Mouse (Mus musculus): ENCODE results near the gene Ndufv1.
"Not testable (repeated sequence)": the region's sequence is repeated elsewhere in the genome, so short reads cannot be mapped to it uniquely, and the experiment has no call there.

Gene Ndufv1

GRCm38 (mm10) chr19:3988066-3988465 lies 24.5 kb downstream of the Ndufv1 start:
- in situ Hi-C loops (cut with MboI; ENCODE audit: unreplicated experiment in 2 of 2) = no loop called here

GRCm38 (mm10) chr19:3986334-3986733 lies 26.3 kb downstream of the Ndufv1 start, which contains the start of gene Acy3:
TSS of gene Acy3 (plus strand) at chr19:3986570.
- in situ Hi-C loops (cut with MboI; ENCODE audit: unreplicated experiment in 2 of 2) = no loop called here

GRCm38 (mm10) chr19:3985261-3985681 lies 27.3 kb downstream of the Ndufv1 start:
- in situ Hi-C loops (cut with MboI; ENCODE audit: unreplicated experiment in 2 of 2) = no loop called here

DNA sequence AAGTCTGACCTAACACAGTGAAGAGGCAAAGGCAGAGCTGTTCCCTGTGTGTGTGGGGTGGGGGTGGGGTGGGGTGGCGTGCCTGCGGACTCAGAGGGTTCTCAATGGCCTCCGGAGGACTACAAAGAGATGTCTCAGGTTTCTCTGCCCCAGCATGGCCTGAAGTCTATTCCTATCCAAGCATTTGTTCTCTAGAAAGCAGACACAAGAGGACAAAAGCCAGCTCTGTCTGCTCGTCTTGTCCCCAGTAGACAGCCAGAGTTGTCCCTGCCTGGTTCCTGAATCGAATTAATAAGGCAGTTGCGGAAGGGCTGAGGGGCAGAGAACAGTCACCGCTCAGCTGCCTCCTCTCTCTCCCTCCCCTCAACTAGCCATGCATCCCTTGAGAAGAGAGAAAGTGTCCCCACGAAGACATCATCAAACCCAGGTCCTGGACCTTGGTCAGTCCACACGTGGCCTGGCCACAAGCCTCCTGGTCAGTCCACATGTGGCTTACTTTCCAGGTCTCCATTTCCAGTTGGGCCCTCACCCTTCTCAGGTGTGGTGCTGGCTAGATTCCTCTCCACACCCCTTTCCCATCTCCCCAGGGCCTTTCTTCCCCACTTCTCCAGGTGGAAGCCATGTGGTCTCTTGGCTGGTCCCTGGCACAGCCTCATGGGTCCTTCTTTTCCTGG lies 28.9 kb downstream of the Ndufv1 start:
- in situ Hi-C loops (cut with MboI; ENCODE audit: unreplicated experiment in 2 of 2) = loop anchor here (5.0 kb wide), 2 partner anchors 96 to 191 kb away; no protein-coding TSS in a partner anchor

- in situ Hi-C loops (cut with MboI; ENCODE audit: unreplicated experiment in 2 of 2) = loop anchor here (5.0 kb wide), 2 partner anchors 94 to 189 kb away; no protein-coding TSS in a partner anchor
Measured at GRCm38 (mm10) chr19:3980917-3981316, 31.7 kb downstream of the Ndufv1 start.

- in situ Hi-C loops (cut with MboI; ENCODE audit: unreplicated experiment in 2 of 2) = loop anchor here (5.0 kb wide), 2 partner anchors 93 to 188 kb away; no protein-coding TSS in a partner anchor
Measured at GRCm38 (mm10) chr19:3980309-3980708, 32.3 kb downstream of the Ndufv1 start.

DNA sequence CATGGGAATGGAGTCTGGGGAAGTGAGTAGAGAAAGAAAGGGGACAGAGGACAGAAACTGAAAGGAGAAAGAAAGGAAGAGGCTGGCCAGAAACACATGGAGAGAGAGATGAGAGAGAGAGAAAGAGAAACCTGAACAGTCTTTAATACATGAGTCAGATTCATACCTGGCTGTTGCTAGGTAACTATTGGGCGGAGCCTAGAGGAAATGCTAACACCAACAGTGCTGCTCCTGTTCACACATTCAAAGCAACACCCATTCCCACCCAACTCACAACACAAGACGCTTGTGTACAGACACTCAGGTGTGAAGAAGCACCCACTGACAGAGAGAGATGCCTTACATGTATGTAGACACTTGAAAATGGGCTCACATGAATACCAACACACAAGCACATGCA lies 36.7 kb downstream of the Ndufv1 start:
- in situ Hi-C loops (cut with MboI; ENCODE audit: unreplicated experiment in 2 of 2) = no loop called here

GRCm38 (mm10) chr19:3974608-3975007 lies 38.0 kb downstream of the Ndufv1 start:
- in situ Hi-C loops (cut with MboI; ENCODE audit: unreplicated experiment in 2 of 2) = not testable (repeated sequence)

DNA sequence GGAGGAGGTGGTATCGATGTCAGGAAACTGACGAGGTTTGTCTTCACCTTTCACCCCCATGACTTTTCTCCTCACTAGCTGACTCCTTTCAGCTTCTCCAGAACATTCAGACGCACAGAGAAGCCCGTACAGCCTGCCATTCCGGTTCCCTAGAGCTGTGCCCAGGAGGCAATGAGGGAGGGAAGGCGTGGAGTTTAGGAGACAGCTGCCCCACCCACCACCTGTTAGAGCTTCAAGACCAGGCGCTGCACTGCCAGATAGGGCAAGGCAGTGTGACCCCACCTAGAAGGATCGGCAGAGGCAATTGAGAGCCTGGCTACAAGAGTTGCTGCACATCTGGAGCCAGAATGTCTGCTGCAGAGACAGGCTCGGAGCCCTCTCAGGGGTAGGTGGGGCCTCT lies 40.4 kb downstream of the Ndufv1 start, which contains the start of gene Aldh3b2:
TSS of gene Aldh3b2 (plus strand) at position 100 of the 400 bp plus-strand sequence.
- in situ Hi-C loops (cut with MboI; ENCODE audit: unreplicated experiment in 2 of 2) = no loop called here

GRCm38 (mm10) chr19:3967258-3967657 lies 45.3 kb downstream of the Ndufv1 start:
- in situ Hi-C loops (cut with MboI; ENCODE audit: unreplicated experiment in 2 of 2) = no loop called here

DNA sequence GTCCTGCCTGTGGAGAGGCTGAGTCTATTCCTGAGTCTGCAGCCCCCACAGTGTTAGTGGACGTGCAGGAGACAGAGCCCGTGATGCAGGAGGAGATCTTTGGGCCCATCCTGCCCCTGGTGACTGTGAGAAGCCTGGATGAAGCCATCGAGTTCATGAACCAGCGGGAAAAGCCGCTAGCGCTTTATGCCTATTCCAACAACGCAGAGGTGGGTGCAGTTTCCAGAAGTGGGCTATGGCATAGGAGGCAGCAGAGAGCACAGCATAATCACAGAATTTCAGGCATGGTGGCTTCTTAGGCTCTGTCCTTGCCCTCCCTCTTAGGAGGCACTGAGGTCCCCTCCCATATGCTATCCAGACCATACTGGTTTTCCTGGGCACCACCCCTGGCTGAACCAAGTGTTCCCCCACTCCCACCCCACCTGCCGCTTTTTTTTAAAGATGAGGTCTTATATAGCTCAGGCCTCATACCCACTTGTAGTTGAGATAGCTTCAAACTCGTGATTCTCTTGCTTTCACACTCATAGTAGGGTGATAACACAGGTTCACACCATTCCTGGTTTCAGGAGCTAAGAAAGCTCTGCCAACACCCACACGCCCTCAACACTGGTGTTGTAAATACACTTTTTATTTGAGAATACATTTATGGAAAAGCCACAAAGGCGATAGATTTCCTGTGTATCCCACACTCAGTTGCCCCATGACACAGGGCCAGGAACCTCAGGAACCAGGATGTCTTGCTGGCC lies 46.1 kb downstream of the Ndufv1 start:
- in situ Hi-C loops (cut with MboI; ENCODE audit: unreplicated experiment in 2 of 2) = no loop called here

- in situ Hi-C loops (cut with MboI; ENCODE audit: unreplicated experiment in 2 of 2) = no loop called here
Measured at GRCm38 (mm10) chr19:3964030-3964429, 48.6 kb downstream of the Ndufv1 start.

GRCm38 (mm10) chr19:3962469-3962868 lies 50.1 kb downstream of the Ndufv1 start:
- in situ Hi-C loops (cut with MboI; ENCODE audit: unreplicated experiment in 2 of 2) = no loop called here

DNA sequence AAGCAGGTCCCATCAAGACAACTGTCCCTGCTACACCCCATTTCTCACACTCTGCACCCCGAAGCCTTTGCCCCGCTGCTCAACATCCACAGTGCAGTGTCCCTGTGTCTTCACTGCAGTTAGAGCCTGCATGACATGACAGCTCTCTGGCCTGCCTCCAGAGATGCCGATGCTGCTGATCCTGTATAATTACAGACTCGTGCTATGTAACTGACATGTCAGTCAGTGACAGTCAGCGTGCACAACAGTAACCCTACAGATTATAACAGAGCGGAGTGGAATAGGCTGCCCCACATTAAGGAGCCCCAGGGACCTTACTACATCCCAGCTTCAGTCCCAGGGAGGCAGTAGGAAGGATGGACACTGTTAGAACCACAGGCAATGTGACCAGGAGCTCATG lies 50.8 kb downstream of the Ndufv1 start:
- in situ Hi-C loops (cut with MboI; ENCODE audit: unreplicated experiment in 2 of 2) = not testable (repeated sequence)

DNA sequence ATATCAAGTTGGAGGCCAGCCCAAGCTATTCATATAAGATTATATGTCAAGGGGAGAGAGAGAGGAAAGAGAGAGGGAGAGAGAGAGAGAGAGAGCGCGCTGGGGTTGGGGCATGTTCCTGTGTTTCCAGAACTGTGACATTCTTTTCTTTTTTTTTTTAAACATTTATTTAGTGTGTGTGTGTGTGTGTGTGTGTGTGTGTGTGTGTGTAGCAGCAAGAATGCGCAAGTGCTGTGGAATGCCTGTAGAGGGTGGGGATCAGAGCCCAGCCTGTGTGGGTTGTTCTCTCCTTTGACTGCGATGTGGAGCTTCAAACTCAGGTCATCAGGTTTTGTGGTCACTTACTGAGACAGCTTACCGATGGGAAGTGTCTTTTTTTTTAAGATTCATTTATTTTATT lies 52.4 kb downstream of the Ndufv1 start:
- in situ Hi-C loops (cut with MboI; ENCODE audit: unreplicated experiment in 2 of 2) = no loop called here

- in situ Hi-C loops (cut with MboI; ENCODE audit: unreplicated experiment in 2 of 2) = no loop called here
Measured at GRCm38 (mm10) chr19:3959030-3959429, 53.6 kb downstream of the Ndufv1 start.

GRCm38 (mm10) chr19:3958470-3958869 lies 54.1 kb downstream of the Ndufv1 start, which contains the start of gene Aldh3b3:
TSS of gene Aldh3b3 (plus strand) at chr19:3958645.
- in situ Hi-C loops (cut with MboI; ENCODE audit: unreplicated experiment in 2 of 2) = no loop called here
